Mouse (Mus musculus) limb, embryonic 11.5 days (tissue): ENCODE measurements around the gene Stat5b. TPM values are rescaled to one million over a fixed set of nuclear protein-coding genes. Genes with fewer than 3 reads are reported as not detected.

ENCODE experiments used
- ATAC-seq: fragments of 200-750 bp; cut with Nextera tagmentation; 2 replicates; pipeline ENCODE4 v1.8.0; 2017; ENCODE audit warnings: low read depth; ENCODE audit not compliant: insufficient number of reproducible peaks, low FRiP score, low TSS enrichment
- DNase-seq: peaks from one replicate; pipeline ENCODE4 v3.0.0-alpha.2; 2015; ENCODE audit warnings: low spot score
- H3K27ac ChIP-seq: fragments of 300-500 bp; sonication (generic); replicated peaks from 2 replicates; pipeline ENCODE4 v1.5.1; 2014; ENCODE audit warnings: low read depth, mild to moderate bottlenecking, low read length
- H3K27me3 ChIP-seq: fragments of 300-500 bp; sonication (generic); 2 replicates; pipeline ENCODE4 v1.6.1; 2014; ENCODE audit warnings: mild to moderate bottlenecking, low read length, mixed read lengths; ENCODE audit not compliant: control insufficient read depth, insufficient read depth
- H3K36me3 ChIP-seq: fragments of 300-500 bp; sonication (generic); 2 replicates; pipeline ENCODE4 v1.6.1; 2014; ENCODE audit warnings: mild to moderate bottlenecking, low read length, moderate library complexity, mixed read lengths; ENCODE audit not compliant: control insufficient read depth, insufficient read depth
- H3K4me1 ChIP-seq: fragments of 300-500 bp; sonication (generic); 2 replicates; pipeline ENCODE4 v1.6.1; 2014; ENCODE audit warnings: low read length, mixed read lengths; ENCODE audit not compliant: control insufficient read depth, insufficient read depth
- H3K4me2 ChIP-seq: fragments of 300-500 bp; sonication (generic); 2 replicates; pipeline ENCODE4 v1.6.1; 2014; ENCODE audit warnings: low read depth, mild to moderate bottlenecking, moderate library complexity; ENCODE audit not compliant: severe bottlenecking
- H3K4me3 ChIP-seq: fragments of 300-500 bp; sonication (generic); 2 replicates; pipeline ENCODE4 v1.5.1; 2014; ENCODE audit warnings: low read depth, low read length
- H3K9ac ChIP-seq: fragments of 300-500 bp; sonication (generic); 2 replicates; pipeline ENCODE4 v1.6.1; 2014; ENCODE audit warnings: mild to moderate bottlenecking, low read length
- H3K9me3 ChIP-seq: fragments of 300-500 bp; sonication (generic); 2 replicates; pipeline ENCODE4 v1.6.1; 2016; ENCODE audit warnings: low read length; ENCODE audit not compliant: control insufficient read depth
- WGBS: fragments of 180-500 bp; shearing (Covaris S2); extraction: QIAGEN DNeasy Blood & Tissue Kit; methylation state at CpG from one replicate; pipeline ENCODE4 v1.1.7; 2014; 5-methylcytosine and 5-hydroxymethylcytosine counted together
- polyA plus RNA-seq: library from polyadenylated mRNA; unstranded; fragments of >200 nt; fragmentation: Nextera tagmentation; extraction: Ambion mirVana; gene quantifications from 2 replicates; pipeline ENCODE4 v1.2.1, GENCODE M21; 2014

The Stat5b gene
- polyA plus RNA-seq, 1 experiment from 2014 or later = 16.9 TPM

DNA sequence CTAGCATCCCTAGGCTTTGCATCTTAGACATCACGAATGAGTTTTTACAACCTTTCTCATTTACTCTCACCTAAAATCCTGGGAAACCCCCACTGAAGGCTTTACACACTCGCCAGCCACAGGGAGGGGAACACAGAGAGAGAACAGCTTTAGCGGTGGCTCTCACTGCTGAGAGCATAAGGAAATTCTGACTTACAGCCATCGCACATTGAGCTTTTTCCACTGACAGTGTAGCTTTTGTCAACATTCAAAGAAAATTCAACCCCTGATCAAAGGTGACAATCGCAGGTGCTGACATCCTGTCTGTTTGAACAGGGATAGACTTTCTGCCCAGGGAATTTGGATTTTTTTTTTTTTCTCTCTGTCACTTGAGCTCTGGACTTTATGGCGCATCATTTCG lies 8.5 kb downstream of the Stat5b start:
- Histone ChIP-seq H3K9me3 (no peaks in the 10 kb centered on the region), H3K36me3 (no peaks in the 10 kb centered on the region), H3K27ac (no peak overlapping the region), H3K4me3 (no peak overlapping the region), H3K4me2 (no peak overlapping the region), H3K4me1 (no peaks in the 10 kb centered on the region), H3K27me3 (no peaks in the 10 kb centered on the region), H3K9ac (no peak overlapping the region)
- ATAC-seq (no peak), DNase-seq (no peak)
- 83% methylated on average over 7 of the region's 7 CpGs for WGBS

GRCm38 (mm10) chr11:100840866-100841265 lies 9.7 kb downstream of the Stat5b start:
- Histone ChIP-seq H3K4me1 (no peaks in the 10 kb centered on the region), H3K9me3 (no peaks in the 10 kb centered on the region), H3K9ac (no peak overlapping the region), H3K36me3 (no peaks in the 10 kb centered on the region), H3K4me3 (no peak overlapping the region), H3K4me2 (no peak overlapping the region), H3K27ac (no peak overlapping the region), H3K27me3 (no peaks in the 10 kb centered on the region)
- no peak for ATAC-seq
- 76% methylated on average over 12 of the region's 12 CpGs for WGBS
- no peak for DNase-seq

DNA sequence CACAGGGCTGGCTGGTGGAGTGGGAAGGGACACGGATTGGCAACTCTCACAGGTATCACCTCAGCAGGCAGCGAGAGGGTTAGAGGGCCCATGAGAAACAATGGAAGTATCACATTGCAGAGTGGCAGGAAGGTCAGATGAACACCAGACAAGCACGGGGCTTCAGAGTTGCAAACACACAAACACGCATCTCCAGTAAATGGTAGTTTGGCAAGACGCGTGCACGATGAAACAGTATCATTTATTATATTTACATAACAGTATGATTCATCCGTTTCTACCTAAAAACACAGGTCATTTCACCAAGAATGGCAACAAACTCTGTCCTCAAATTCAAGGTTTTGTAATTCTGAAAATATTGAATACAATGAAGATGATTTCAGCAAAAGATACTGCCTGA lies 11.0 kb downstream of the Stat5b start:
- no peak overlapping the region for H3K27ac ChIP-seq
- WGBS = 77% methylated on average over 8 of the region's 8 CpGs
- ATAC-seq (no peak), DNase-seq (no peak)
- H3K27me3 ChIP-seq = no peaks in the 10 kb centered on the region
- H3K9me3 ChIP-seq = no peaks in the 10 kb centered on the region
- H3K9ac ChIP-seq = no peak overlapping the region
- H3K4me1 ChIP-seq = no peaks in the 10 kb centered on the region
- H3K36me3 ChIP-seq = no peaks in the 10 kb centered on the region
- H3K4me2 ChIP-seq = no peak overlapping the region
- H3K4me3 ChIP-seq = no peak overlapping the region

DNA sequence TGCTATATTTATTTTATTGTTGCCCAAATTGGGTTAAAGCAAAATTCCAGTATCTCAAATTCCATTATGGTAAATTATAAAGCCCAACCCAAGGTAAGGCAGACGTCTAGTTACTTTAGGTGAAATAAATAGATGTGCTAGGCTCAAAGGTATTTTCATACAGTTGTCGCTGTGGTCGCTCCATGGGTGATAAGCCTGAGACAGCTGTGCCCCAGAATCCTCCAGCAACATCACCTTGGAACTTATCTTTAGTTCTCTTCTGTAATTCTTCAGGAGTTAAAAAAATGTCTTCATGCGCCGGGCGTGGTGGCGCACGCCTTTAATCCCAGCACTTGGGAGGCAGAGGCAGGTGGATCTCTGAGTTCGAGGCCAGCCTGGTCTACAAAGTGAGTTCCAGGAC lies 11.6 kb downstream of the Stat5b start:
- Histone ChIP-seq H3K4me3 (no peak overlapping the region), H3K27ac (no peak overlapping the region), H3K9ac (no peak overlapping the region), H3K9me3 (no peaks in the 10 kb centered on the region), H3K27me3 (no peaks in the 10 kb centered on the region), H3K36me3 (no peaks in the 10 kb centered on the region), H3K4me2 (no peak overlapping the region), H3K4me1 (no peaks in the 10 kb centered on the region)
- ATAC-seq (no peak), DNase-seq (no peak)
- WGBS = 92% methylated on average over 9 of the region's 9 CpGs

- Histone ChIP-seq H3K4me1 (no peaks in the 10 kb centered on the region), H3K9ac (no peak overlapping the region), H3K4me2 (no peak overlapping the region), H3K9me3 (no peaks in the 10 kb centered on the region), H3K27ac (no peak overlapping the region), H3K27me3 (no peaks in the 10 kb centered on the region), H3K4me3 (no peak overlapping the region), H3K36me3 (no peaks in the 10 kb centered on the region)
- 79% methylated on average over 9 of the region's 9 CpGs for WGBS
- DNase-seq = no peak
- no peak for ATAC-seq
Observed at GRCm38 (mm10) chr11:100836923-100837702, 13.4 kb downstream of the Stat5b start.

GRCm38 (mm10) chr11:100833466-100833865 lies 17.1 kb downstream of the Stat5b start:
- no peak overlapping the region for H3K27ac ChIP-seq
- no peak overlapping the region for H3K4me3 ChIP-seq
- no peak overlapping the region for H3K9ac ChIP-seq
- H3K36me3 ChIP-seq = no peaks in the 10 kb centered on the region
- ATAC-seq (no peak), DNase-seq (no peak)
- no peak overlapping the region for H3K4me2 ChIP-seq
- no peaks in the 10 kb centered on the region for H3K9me3 ChIP-seq
- H3K27me3 ChIP-seq = no peaks in the 10 kb centered on the region
- H3K4me1 ChIP-seq = no peaks in the 10 kb centered on the region
- 71% methylated on average over 7 of the region's 7 CpGs for WGBS

- ATAC-seq (no peak), DNase-seq (no peak)
- Histone ChIP-seq H3K4me3 (no peak overlapping the region), H3K9ac (no peak overlapping the region), H3K27ac (no peak overlapping the region), H3K27me3 (no peaks in the 10 kb centered on the region), H3K4me2 (no peak overlapping the region), H3K9me3 (no peaks in the 10 kb centered on the region), H3K4me1 (0 out of 2 replicates have a peak, but pooled peaks cover 3% of the 10 kb centered on the region), H3K36me3 (no peaks in the 10 kb centered on the region)
- WGBS = 81% methylated on average over 10 of the region's 10 CpGs
Observed at GRCm38 (mm10) chr11:100831396-100831795, 19.1 kb downstream of the Stat5b start.

GRCm38 (mm10) chr11:100829691-100830090 lies 20.8 kb downstream of the Stat5b start:
- DNase-seq (no peak), ATAC-seq (no peak)
- Histone ChIP-seq H3K4me1 (0 out of 2 replicates have a peak, but pooled peaks cover 3% of the 10 kb centered on the region), H3K27ac (no peak overlapping the region), H3K27me3 (no peaks in the 10 kb centered on the region), H3K36me3 (no peaks in the 10 kb centered on the region), H3K4me2 (no peak overlapping the region), H3K4me3 (no peak overlapping the region), H3K9me3 (no peaks in the 10 kb centered on the region), H3K9ac (no peak overlapping the region)
- 83% methylated on average over 12 of the region's 12 CpGs for WGBS
